Mouse (Mus musculus) liver, adult 10 weeks (tissue): ENCODE data around the gene Fuk. TPM values are rescaled to one million over a fixed set of nuclear protein-coding genes. Genes with fewer than 3 reads are reported as not detected.

Experiments
- polyA plus RNA-seq: library from polyadenylated mRNA; stranded (reverse); fragments of 350-450 nt; fragmentation: Illumina TruSeq; extraction: RNeasy Lipid Tissue Mini Kit (QIAGEN cat#74804); gene quantifications from one replicate; pipeline ENCODE4 v1.2.3, GENCODE M21; 2014; ENCODE audit warnings: low read depth, low replicate concordance

Gene Fuk
- 0.64 TPM for polyA plus RNA-seq

GRCm38 (mm10) chr8:110901839-110902578 is at the start of gene Fuk:
Gene Fuk (minus strand): TSS chr8:110902488.

GRCm38 (mm10) chr8:110919341-110920031 is 17.2 kb upstream of the Fuk start, which contains the start of gene St3gal2:
Gene St3gal2 (plus strand): TSS chr8:110919922.

GRCm38 (mm10) chr8:110846405-110847170 is 55.7 kb downstream of the Fuk start, which contains the start of the genes Cog4 and Sf3b3:
Gene Cog4 (plus strand): TSS chr8:110846600.
Gene Sf3b3 (minus strand): TSS chr8:110846787.

Other genes starting within 250 kb of the Fuk start
- gene Mtss1l, start 181.0 kb downstream of the Fuk start, polyA plus RNA-seq = 0.16 TPM
- not detected for gene Il34, start 96.6 kb downstream of the Fuk start, polyA plus RNA-seq
- 11.6 TPM for gene Cog4, start 55.9 kb downstream of the Fuk start, polyA plus RNA-seq
- 11.0 TPM for gene Sf3b3, start 55.7 kb downstream of the Fuk start, polyA plus RNA-seq
- 0.34 TPM for gene St3gal2, start 17.4 kb upstream of the Fuk start, polyA plus RNA-seq
- gene Ddx19a, start 95.3 kb upstream of the Fuk start, polyA plus RNA-seq = 12.4 TPM
- gene Ddx19b, start 129.3 kb upstream of the Fuk start, polyA plus RNA-seq = 9.0 TPM
- 20.7 TPM for gene Aars, start 130.7 kb upstream of the Fuk start, polyA plus RNA-seq
- 0.85 TPM for gene Exosc6, start 153.9 kb upstream of the Fuk start, polyA plus RNA-seq
- not detected for gene Clec18a, start 189.9 kb upstream of the Fuk start, polyA plus RNA-seq
- 9.8 TPM for gene Pdpr, start 192.1 kb upstream of the Fuk start, polyA plus RNA-seq